Mouse (Mus musculus) erythroblast, embryonic 14.5 days (primary cell): ENCODE results near the gene Slc47a1.

Experiments
- GATA1 ChIP-seq: IDR thresholded peaks from 2 replicates; pipeline ENCODE4 v1.6.1; 2012; ENCODE audit warnings: low read length, inconsistent platforms, mixed read lengths
- TAL1 ChIP-seq: IDR thresholded peaks from 3 replicates; pipeline ENCODE4 v1.6.1; 2012; ENCODE audit warnings: low read length, inconsistent platforms, mixed read lengths

DNA sequence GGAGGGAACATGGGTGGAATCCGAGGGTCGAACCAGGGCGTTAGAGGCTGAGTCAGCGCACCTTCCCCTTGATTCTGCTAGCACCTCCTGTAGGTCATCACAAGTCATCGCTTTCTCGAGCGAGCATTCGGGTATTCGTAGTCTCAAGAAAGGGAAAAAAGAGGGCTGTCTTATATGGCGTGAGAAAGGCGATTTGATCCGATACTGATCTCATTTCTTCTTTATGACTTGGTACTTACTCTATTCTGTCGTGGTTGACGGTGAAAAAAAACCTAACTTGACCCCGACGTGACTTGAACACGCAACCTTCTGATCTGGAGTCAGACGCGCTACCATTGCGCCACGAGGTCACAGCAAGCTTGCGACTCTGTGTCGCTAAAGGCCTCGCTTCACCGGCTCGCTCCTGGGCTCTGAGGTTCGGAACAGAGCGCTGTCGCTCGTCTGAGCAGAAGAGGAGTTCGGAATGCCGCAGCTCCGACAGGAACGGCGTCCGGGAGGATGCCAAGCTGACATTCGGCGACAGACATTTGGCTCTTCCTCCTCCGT, 29.6 kb upstream of the Slc47a1 start:
- no peak for TF ChIP-seq TAL1
- no peak for TF ChIP-seq GATA1
